Mouse (Mus musculus): ENCODE results near the gene Arhgap20. TPM values are rescaled to one million over a fixed set of nuclear protein-coding genes. Genes with fewer than 3 reads are reported as not detected.

The Arhgap20 gene
- polyA plus RNA-seq, 1 experiment = not detected

DNA sequence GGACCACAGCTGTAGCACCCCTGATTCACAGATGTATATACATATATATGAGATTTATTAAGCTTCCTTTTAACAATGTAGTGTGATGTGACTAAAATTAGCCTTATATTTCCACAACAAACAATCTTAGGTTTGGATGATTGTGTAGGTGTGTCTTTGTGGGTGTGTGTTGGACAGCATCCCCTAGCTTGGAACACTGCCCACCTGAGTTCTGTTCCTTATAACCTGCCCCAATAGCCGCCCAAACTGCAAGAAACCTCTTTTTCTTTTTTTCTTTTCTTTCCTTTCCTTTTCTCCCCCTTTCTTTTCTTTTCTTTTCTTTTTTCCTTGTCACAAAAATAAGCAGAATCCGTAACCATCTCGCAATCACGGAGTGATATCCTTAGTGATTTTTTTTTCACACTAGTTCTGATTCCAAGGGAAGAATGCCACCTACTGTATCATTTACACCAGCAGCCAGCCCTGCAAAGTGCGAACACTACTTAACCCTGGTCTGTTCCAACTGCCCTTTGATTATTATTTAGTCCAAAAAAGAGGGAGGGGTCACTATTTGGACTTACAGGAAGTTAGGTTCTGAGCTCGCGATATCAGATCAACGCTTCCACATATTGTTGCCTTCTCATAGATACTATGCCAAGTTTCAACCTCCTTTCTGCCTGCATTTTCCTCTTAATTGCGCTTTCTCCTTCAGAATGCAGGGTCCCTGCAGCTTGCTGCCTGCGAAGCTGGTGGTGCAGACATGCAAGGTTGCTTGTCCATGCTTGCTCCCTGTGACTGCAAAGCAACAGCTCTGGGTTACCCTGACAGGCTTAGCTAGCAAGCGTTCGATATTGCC is 879 bp upstream of the Arhgap20 start:
- TF ChIP-seq TAL1 (IDR thresholded peaks at IDR 0.05; ENCODE audit: low read length) (no peak), GATA1 (IDR thresholded peaks at IDR 0.05; ENCODE audit: low read length) (no peak)
- Histone ChIP-seq H3K9me3 (ENCODE audit: control insufficient read depth, low read length) (no peaks in the 10 kb centered on the region; the same call in 1 of the 2 replicates), H3K4me1 (ENCODE audit: control insufficient read depth) (peaks cover 12% of the 10 kb centered on the region), H3K4me3 (replicated peaks) (peak overlapping the region; percentile 59), H3K27me3 (ENCODE audit: control insufficient read depth) (peaks cover 74% of the 10 kb centered on the region), H3K36me3 (ENCODE audit: control insufficient read depth) (no peaks in the 10 kb centered on the region)

- Histone ChIP-seq H3K36me3 (ENCODE audit: control insufficient read depth) (no peaks in the 10 kb centered on the region), H3K4me3 (replicated peaks) (peak overlapping the region; percentile 44), H3K4me1 (ENCODE audit: control insufficient read depth) (peaks cover 12% of the 10 kb centered on the region), H3K9me3 (ENCODE audit: control insufficient read depth, low read length) (no peaks in the 10 kb centered on the region; the same call in 1 of the 2 replicates), H3K27me3 (ENCODE audit: control insufficient read depth) (peaks cover 74% of the 10 kb centered on the region)
- no peak for TF ChIP-seq TAL1 (IDR thresholded peaks at IDR 0.05; ENCODE audit: low read length)
- no peak for TF ChIP-seq GATA1 (IDR thresholded peaks at IDR 0.05; ENCODE audit: low read length)
Measured at GRCm38 (mm10) chr9:51765417-51766174, 459 bp downstream of the Arhgap20 start.

GRCm38 (mm10) chr9:51766175-51767062 is 1.3 kb downstream of the Arhgap20 start:
- H3K4me1 ChIP-seq (ENCODE audit: control insufficient read depth) = peaks cover 12% of the 10 kb centered on the region
- no peaks in the 10 kb centered on the region; the same call in 1 of the 2 replicates for H3K9me3 ChIP-seq (ENCODE audit: control insufficient read depth, low read length)
- TF ChIP-seq TAL1 (IDR thresholded peaks at IDR 0.05; ENCODE audit: low read length) = no peak
- TF ChIP-seq GATA1 (IDR thresholded peaks at IDR 0.05; ENCODE audit: low read length) = no peak
- no peaks in the 10 kb centered on the region for H3K36me3 ChIP-seq (ENCODE audit: control insufficient read depth)
- H3K4me3 ChIP-seq (replicated peaks) = no peak overlapping the region
- H3K27me3 ChIP-seq (ENCODE audit: control insufficient read depth) = peaks cover 69% of the 10 kb centered on the region

DNA sequence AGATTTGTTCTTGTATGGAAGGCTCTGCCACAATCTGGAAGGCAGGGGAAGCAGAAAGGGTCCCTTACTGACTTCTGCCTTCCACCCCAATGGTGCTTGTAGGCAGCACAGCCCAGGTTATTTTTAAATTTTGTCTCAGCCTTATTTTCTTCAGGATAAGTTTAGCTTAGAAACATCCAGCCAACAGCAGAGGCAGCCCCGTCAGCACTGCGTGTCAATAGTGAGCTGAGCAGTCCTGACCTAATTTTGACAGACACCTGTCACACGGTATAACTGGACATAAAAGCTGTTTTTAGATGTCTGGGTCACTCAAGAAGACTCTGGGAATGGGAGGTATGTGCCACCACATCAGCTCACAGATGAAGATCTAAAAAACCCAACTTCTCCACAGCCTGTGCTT is 9.1 kb downstream of the Arhgap20 start:
- Histone ChIP-seq H3K4me1 (ENCODE audit: control insufficient read depth) (no peaks in the 10 kb centered on the region), H3K4me3 (replicated peaks) (no peak overlapping the region), H3K36me3 (ENCODE audit: control insufficient read depth) (no peaks in the 10 kb centered on the region), H3K9me3 (ENCODE audit: control insufficient read depth, low read length) (no peaks in the 10 kb centered on the region), H3K27me3 (ENCODE audit: control insufficient read depth) (no peaks in the 10 kb centered on the region)
- TF ChIP-seq GATA1 (IDR thresholded peaks at IDR 0.05; ENCODE audit: low read length) (no peak), TAL1 (IDR thresholded peaks at IDR 0.05; ENCODE audit: low read length) (no peak)

DNA sequence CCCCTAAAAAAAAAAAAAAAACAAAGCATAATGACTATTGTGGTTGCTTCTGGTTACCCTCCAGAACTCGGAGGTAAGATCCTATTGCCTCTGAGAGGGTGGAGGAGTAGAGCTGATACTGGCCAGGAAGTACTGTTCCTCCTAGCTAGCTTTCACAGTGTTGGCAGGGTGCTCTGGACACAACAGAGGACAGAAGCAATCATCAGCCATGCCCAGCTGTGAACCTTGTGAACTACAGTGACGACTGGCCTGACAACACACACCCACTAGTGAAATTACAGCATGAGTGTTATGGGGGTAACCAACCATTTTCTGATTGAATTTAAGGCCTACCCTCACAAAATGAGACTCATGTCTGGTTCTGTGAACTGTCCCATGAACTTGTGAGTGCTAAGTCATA is 11.3 kb downstream of the Arhgap20 start:
- H3K36me3 ChIP-seq (ENCODE audit: control insufficient read depth) = no peaks in the 10 kb centered on the region
- H3K27me3 ChIP-seq (ENCODE audit: control insufficient read depth) = no peaks in the 10 kb centered on the region
- TF ChIP-seq GATA1 (IDR thresholded peaks at IDR 0.05; ENCODE audit: low read length) = no peak
- TF ChIP-seq TAL1 (IDR thresholded peaks at IDR 0.05; ENCODE audit: low read length) = no peak
- no peaks in the 10 kb centered on the region for H3K9me3 ChIP-seq (ENCODE audit: control insufficient read depth, low read length)
- no peak overlapping the region for H3K4me3 ChIP-seq (replicated peaks)
- no peaks in the 10 kb centered on the region for H3K4me1 ChIP-seq (ENCODE audit: control insufficient read depth)

- H3K36me3 ChIP-seq (ENCODE audit: control insufficient read depth) = no peaks in the 10 kb centered on the region
- H3K4me1 ChIP-seq (ENCODE audit: control insufficient read depth) = no peaks in the 10 kb centered on the region
- H3K4me3 ChIP-seq (replicated peaks) = no peak overlapping the region
- H3K27me3 ChIP-seq (ENCODE audit: control insufficient read depth) = no peaks in the 10 kb centered on the region
- no peaks in the 10 kb centered on the region for H3K9me3 ChIP-seq (ENCODE audit: control insufficient read depth, low read length)
- TF ChIP-seq GATA1 (IDR thresholded peaks at IDR 0.05; ENCODE audit: low read length) (no peak), TAL1 (IDR thresholded peaks at IDR 0.05; ENCODE audit: low read length) (no peak)
Measured at GRCm38 (mm10) chr9:51777180-51777579, 12.0 kb downstream of the Arhgap20 start.

GRCm38 (mm10) chr9:51779232-51779631 is 14.1 kb downstream of the Arhgap20 start:
- Histone ChIP-seq H3K4me3 (replicated peaks) (no peak overlapping the region), H3K4me1 (ENCODE audit: control insufficient read depth) (no peaks in the 10 kb centered on the region), H3K27me3 (ENCODE audit: control insufficient read depth) (no peaks in the 10 kb centered on the region), H3K9me3 (ENCODE audit: control insufficient read depth, low read length) (no peaks in the 10 kb centered on the region), H3K36me3 (ENCODE audit: control insufficient read depth) (no peaks in the 10 kb centered on the region)
- TF ChIP-seq TAL1 (IDR thresholded peaks at IDR 0.05; ENCODE audit: low read length) (no peak), GATA1 (IDR thresholded peaks at IDR 0.05; ENCODE audit: low read length) (no peak)

- Histone ChIP-seq H3K4me3 (replicated peaks) (no peak overlapping the region), H3K4me1 (ENCODE audit: control insufficient read depth) (no peaks in the 10 kb centered on the region), H3K36me3 (ENCODE audit: control insufficient read depth) (no peaks in the 10 kb centered on the region)
Measured at GRCm38 (mm10) chr9:51781092-51781491, 16.0 kb downstream of the Arhgap20 start.

More at GRCm38 (mm10) chr9:51781092-51781491, 16.0 kb downstream of the Arhgap20 start:
- no peak for TF ChIP-seq GATA1 (IDR thresholded peaks at IDR 0.05; ENCODE audit: low read length)
- no peak for TF ChIP-seq TAL1 (IDR thresholded peaks at IDR 0.05; ENCODE audit: low read length)
- Histone ChIP-seq H3K9me3 (ENCODE audit: control insufficient read depth, low read length) (no peaks in the 10 kb centered on the region), H3K27me3 (ENCODE audit: control insufficient read depth) (no peaks in the 10 kb centered on the region)

Data from erythroblast, embryonic 14.5 days (primary cell).